Mouse (Mus musculus) embryo, embryonic 10 days (tissue): ENCODE data around the gene Ube2o.

Experiments used
- DNase-seq: peaks from one replicate; pipeline ENCODE4 v3.0.0-alpha.2; 2015; ENCODE audit warnings: low spot score

Ube2o gene

GRCm38 (mm10) chr11:116538142-116538735 lies 43.0 kb downstream of the Ube2o start:
- DNase-seq: no peak

DNA sequence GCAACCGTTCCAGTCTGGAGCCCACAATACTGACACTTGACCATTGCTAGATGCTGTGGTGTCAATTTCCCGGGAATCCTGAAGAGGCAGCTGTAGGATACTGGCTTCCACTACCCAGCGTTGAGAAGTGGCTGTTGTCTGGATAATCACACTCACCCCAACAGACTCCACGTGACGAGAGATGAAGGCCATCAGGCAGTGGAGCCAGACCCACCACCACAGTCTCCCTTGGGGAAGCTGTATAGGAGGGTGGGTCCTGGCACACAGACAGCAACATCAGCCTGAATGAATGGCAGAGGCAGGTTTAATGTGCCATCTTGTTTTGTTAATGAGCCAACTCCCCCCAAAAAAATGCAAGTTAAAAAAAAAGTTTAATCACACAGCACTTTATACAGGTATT lies 43.9 kb downstream of the Ube2o start:
- no peak for DNase-seq

GRCm38 (mm10) chr11:116536685-116537084 lies 44.6 kb downstream of the Ube2o start:
- DNase-seq: no peak

DNA sequence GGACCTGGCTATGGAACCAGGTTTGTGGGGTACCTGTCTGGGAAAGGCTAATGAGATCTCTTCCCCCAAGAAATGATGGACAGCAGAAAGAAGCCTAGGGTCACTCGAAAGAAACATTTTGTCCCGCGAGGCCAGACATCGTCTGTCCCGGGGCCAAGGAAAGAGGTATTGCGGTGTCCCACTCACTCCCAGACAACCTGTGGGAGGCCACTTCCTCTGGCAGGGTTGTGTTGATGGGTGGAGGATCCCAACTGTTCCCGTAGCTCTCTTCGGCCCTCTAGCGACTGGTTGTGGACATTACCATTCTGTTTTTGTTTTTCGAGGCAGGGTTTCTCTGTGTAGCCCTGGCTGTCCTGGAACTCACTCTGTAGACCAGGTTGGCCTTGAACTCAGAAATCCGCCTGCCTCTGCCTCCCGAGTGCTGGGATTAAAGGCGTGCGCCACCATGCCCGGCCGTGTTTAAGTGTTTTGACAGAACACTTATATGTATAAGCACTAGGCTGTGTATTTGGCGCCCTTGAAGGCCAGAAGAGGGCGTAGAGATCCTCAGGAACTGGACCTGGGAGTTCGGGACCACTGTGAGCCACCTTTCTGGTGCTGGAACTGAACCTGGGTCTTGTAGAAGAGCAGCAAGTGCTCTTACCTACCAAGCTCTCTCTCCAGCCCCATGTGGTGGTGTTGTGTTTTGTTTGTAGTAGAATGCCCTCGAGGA lies 46.9 kb downstream of the Ube2o start:
- peak; percentile 87 for DNase-seq

GRCm38 (mm10) chr11:116533341-116534153 lies 47.7 kb downstream of the Ube2o start:
- DNase-seq: no peak

GRCm38 (mm10) chr11:116532810-116533338 lies 48.4 kb downstream of the Ube2o start:
- peak; percentile 68 for DNase-seq

GRCm38 (mm10) chr11:116532262-116532809 lies 48.9 kb downstream of the Ube2o start:
- DNase-seq: peak; percentile 60

- no peak for DNase-seq
Observed at GRCm38 (mm10) chr11:116531371-116532191, 49.7 kb downstream of the Ube2o start.

- peak; percentile 47 for DNase-seq
Observed at GRCm38 (mm10) chr11:116530187-116531147, 50.8 kb downstream of the Ube2o start, which contains the start of gene Sphk1. Gene Sphk1, plus strand, starts transcription at chr11:116530925.

- DNase-seq: no peak
Observed at GRCm38 (mm10) chr11:116528636-116529320, 52.5 kb downstream of the Ube2o start.

GRCm38 (mm10) chr11:116523699-116524189 lies 57.5 kb downstream of the Ube2o start:
- no peak for DNase-seq

GRCm38 (mm10) chr11:116522886-116523698 lies 58.2 kb downstream of the Ube2o start:
- no peak for DNase-seq

GRCm38 (mm10) chr11:116522046-116522445 lies 59.2 kb downstream of the Ube2o start:
- no peak for DNase-seq

DNA sequence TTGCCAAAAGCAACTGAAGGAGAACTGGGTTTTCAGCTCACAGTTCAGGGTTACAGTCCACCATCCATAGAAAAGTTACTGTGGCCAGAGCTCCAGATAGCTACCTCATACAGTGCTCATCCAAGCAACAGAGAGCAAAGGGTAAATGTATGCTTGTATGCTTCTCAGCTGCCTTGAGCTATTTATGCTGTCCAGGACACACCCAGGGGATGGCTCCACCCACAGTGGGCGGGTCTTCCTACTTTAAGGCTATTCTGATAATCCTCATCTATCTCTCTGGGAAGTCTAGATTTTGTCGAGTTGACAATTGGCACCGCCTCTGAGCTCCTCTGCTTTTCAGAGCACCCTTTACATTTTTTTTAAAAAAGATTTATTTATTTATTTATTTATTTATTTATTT lies 60.1 kb downstream of the Ube2o start:
- DNase-seq: no peak

DNA sequence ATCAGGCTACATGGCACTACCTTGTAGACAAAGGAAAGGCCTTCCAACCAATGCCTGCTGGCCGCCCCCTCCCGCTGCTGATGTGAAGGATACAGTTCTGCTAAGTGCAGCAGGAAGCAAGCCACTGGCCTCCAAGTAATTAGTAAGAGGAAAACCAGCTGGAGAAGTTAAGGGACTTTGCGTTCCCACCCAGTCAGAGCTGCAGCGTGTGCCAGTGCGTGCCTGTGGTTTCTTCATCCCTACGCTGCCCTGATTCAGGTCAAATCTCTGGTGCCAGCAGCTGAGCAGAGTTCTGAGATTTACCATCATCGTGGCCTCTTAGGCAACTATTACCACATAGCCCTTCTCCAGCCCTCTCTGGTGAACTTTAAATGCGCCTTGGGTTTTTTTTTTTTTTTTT lies 62.8 kb downstream of the Ube2o start:
- no peak for DNase-seq

DNA sequence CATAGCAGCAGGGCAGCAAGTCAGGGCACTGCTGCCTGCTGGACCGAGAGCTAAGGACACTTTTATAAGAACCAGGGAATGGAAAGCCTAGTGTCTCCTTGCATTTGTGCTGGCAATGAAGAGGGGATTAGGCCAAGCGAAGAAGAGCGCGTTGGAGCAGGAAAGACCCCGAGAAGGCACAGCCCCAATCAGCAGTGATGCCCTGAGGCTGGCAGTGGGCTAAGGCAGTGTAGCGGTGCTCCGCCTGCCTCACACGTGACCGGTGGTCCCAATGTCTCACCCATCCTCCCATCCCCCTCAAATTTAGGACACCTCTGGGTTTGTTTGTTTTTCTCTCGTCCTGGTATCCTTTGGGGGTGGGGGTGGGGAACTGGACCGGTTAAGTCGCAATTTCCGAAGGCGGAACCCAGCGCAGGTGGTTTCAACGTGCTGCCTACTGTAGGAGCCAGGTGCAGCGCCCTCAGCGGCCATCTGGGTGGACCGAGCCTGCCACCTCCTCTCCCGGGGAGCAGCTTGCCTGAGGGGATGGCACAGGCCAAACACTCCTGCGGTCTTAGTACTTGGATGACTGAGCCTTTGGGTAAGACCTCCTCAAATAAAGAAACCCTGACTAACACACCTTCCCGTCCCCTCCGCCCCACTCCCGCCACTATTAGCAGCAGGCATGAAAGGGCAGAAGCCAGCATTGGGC lies 65.8 kb downstream of the Ube2o start:
- no peak for DNase-seq

- no peak for DNase-seq
Observed at GRCm38 (mm10) chr11:116513531-116514038, 67.7 kb downstream of the Ube2o start.

DNA sequence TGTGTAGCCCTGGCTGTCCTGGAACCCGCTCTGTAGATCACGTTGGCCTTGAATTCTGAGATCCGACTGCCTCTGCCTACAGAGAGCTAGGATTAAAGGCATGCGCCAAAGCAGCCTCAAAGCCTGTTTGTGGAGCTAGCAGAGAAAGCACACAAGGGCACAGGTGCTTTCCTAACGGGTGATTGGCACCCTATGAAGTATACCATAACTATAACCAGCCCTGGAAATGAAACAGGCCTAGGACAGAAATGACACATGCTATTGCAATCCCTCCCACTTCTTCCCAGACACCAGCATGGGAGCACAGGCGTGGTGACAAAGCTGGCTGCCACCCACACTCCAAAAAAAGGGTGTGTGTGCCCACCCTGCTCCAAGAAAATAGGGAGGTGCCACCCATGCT lies 68.3 kb downstream of the Ube2o start:
- DNase-seq: no peak
